Mouse (Mus musculus) inflammation-experienced regulatory T-cells, adult 6 months (primary cell): ENCODE measurements around the gene Gm3238. TPM values are rescaled to one million over a fixed set of nuclear protein-coding genes. Genes with fewer than 3 reads are reported as not detected.
"Not testable (repeated sequence)": the region's sequence is repeated elsewhere in the genome, so short reads cannot be mapped to it uniquely, and the experiment has no call there.

Experiments used
- ATAC-seq: one replicate; pipeline ENCODE4 v1.8.0; 2017
- polyA plus RNA-seq, 3 experiments: library from polyadenylated mRNA; unstranded; fragments of 100-300 nt; shearing (Covaris generic); gene quantifications; one replicate each; pipeline ENCODE4 v1.2.1; 2017

Gm3238 gene
- polyA plus RNA-seq, 3 experiments from 2014 or later: not detected

GRCm38 (mm10) chr10:77741924-77742688, 29.0 kb downstream of the Gm3238 start, which contains the start of gene Gm18596:
TSS of gene Gm18596 (minus strand) at chr10:77742638.
- ATAC-seq: not testable (repeated sequence)

GRCm38 (mm10) chr10:77738929-77739328, 32.2 kb downstream of the Gm3238 start:
- no peak for ATAC-seq

- ATAC-seq: no peak
These were observed 35.2 kb downstream of the Gm3238 start for GRCm38 (mm10) chr10:77735928-77736327.

- ATAC-seq: no peak
These were observed 41.9 kb downstream of the Gm3238 start for GRCm38 (mm10) chr10:77729241-77729640.

GRCm38 (mm10) chr10:77728280-77728679, 42.8 kb downstream of the Gm3238 start:
- no peak for ATAC-seq

GRCm38 (mm10) chr10:77726186-77726585, 44.9 kb downstream of the Gm3238 start, which contains the start of gene Gm10100:
TSS of gene Gm10100 (plus strand) at chr10:77726486.
- ATAC-seq: no peak

- ATAC-seq: no peak
These were observed 46.3 kb downstream of the Gm3238 start for GRCm38 (mm10) chr10:77724855-77725254.

Other genes starting within 250 kb of the Gm3238 start
- gene Itgb2, start 241.1 kb downstream of the Gm3238 start, polyA plus RNA-seq: 100 to 1,000 TPM; 493 to 517 (median 499) TPM
- 100 to 1,000 TPM in 2 of 3 experiments, 10 to 100 TPM in 1; 83.7 to 113 (median 112) TPM for gene Pttg1ip, start 189.6 kb downstream of the Gm3238 start, polyA plus RNA-seq
- gene Sumo3, start 165.2 kb downstream of the Gm3238 start, polyA plus RNA-seq: 10 to 100 TPM; 73.1 to 90.7 (median 74.3) TPM
- 10 to 100 TPM in 1 of 3 experiments, 1 to 10 TPM in 1, not detected in 1; 3.6 to 10.0 TPM for gene Gm49325, start 165.1 kb downstream of the Gm3238 start, polyA plus RNA-seq
- gene Ube2g2, start 149.1 kb downstream of the Gm3238 start, polyA plus RNA-seq: 10 to 100 TPM; 41.1 to 55.4 (median 50.1) TPM
- under 1 TPM; 0.26 to 0.54 (median 0.28) TPM for gene Tspear, start 84.8 kb downstream of the Gm3238 start, polyA plus RNA-seq
- not detected for gene Gm19402, start 80.6 kb downstream of the Gm3238 start, polyA plus RNA-seq
- not detected for gene Gm9508, start 74.1 kb downstream of the Gm3238 start, polyA plus RNA-seq
- gene Gm10272, start 64.7 kb downstream of the Gm3238 start, polyA plus RNA-seq: not detected
- gene Gm10024, start 59.9 kb downstream of the Gm3238 start, polyA plus RNA-seq: not detected
- not detected for gene Gm10142, start 55.5 kb downstream of the Gm3238 start, polyA plus RNA-seq
- not detected for gene Krtap12-1, start 50.7 kb downstream of the Gm3238 start, polyA plus RNA-seq
- gene Gm10100, start 44.8 kb downstream of the Gm3238 start, polyA plus RNA-seq: not detected
- gene Gm18596, start 28.7 kb downstream of the Gm3238 start, polyA plus RNA-seq: not detected
- not detected for gene Gm9736, start 20.0 kb downstream of the Gm3238 start, polyA plus RNA-seq
- gene Gm3233, start 11.6 kb downstream of the Gm3238 start, polyA plus RNA-seq: not detected
- gene Gm7138, start 5.6 kb upstream of the Gm3238 start, polyA plus RNA-seq: not detected
- not detected for gene Gm3250, start 11.2 kb upstream of the Gm3238 start, polyA plus RNA-seq
- not detected for gene Gm7137, start 16.9 kb upstream of the Gm3238 start, polyA plus RNA-seq
- gene Gm9639, start 23.8 kb upstream of the Gm3238 start, polyA plus RNA-seq: not detected
- not detected for gene Gm19668, start 27.8 kb upstream of the Gm3238 start, polyA plus RNA-seq
- not detected for gene Gm9507, start 40.5 kb upstream of the Gm3238 start, polyA plus RNA-seq
- not detected for gene Gm2696, start 43.4 kb upstream of the Gm3238 start, polyA plus RNA-seq
- gene Krtap10-4, start 55.8 kb upstream of the Gm3238 start, polyA plus RNA-seq: not detected
- gene Krtap10-10, start 64.6 kb upstream of the Gm3238 start, polyA plus RNA-seq: not detected
- not detected for gene Gm36176, start 75.5 kb upstream of the Gm3238 start, polyA plus RNA-seq
- gene Gm10318, start 81.5 kb upstream of the Gm3238 start, polyA plus RNA-seq: not detected
- not detected for gene Gm3285, start 90.7 kb upstream of the Gm3238 start, polyA plus RNA-seq
- gene Lrrc3, start 131.2 kb upstream of the Gm3238 start, polyA plus RNA-seq: not detected
- gene Trpm2, start 199.2 kb upstream of the Gm3238 start, polyA plus RNA-seq: under 1 TPM in 2 of 3 experiments, not detected in 1; 0.13 to 0.59 TPM
- 1 to 10 TPM; 5.9 to 9.5 (median 7.7) TPM for gene 1810043G02Rik, start 207.2 kb upstream of the Gm3238 start, polyA plus RNA-seq
- gene Pfkl, start 238.8 kb upstream of the Gm3238 start, polyA plus RNA-seq: 10 to 100 TPM; 58.9 to 60.6 (median 59.1) TPM